Mouse (Mus musculus): Measurements from ENCODE around the gene Msln.
"Not testable (repeated sequence)": the region's sequence is repeated elsewhere in the genome, so short reads cannot be mapped to it uniquely, and the experiment has no call there.

The Msln gene

DNA sequence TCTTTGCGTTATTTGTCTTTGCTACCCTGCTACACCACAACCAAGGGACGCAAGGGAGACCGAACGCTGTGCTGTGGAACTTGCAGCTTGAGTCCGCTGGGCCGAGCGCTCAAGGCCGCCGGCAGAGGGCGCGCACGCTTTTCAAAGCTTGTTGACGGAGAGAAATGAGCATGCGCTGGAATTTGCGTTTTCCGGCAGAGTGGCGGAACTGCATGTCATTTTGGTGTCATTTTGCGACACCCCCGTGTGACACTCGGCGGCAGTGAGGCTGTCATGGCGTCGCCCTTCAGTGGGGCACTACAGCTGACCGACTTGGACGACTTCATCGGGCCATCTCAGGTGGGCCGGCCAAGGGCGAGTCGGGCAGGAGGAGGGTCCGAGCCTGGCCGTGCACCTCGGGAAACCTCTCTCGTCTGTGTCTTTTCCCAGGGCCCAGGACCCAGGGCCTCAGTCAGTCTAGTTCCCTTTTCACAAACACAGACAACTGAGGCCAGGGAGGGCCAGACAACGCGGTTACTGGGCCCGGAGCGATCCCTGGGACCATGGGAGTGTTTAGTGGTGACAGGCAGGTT, 19.5 kb upstream of the Msln start, which contains the start of gene Narfl:
Narfl (plus strand) TSS at position 228 of the 572 bp plus-strand sequence.
- DNase-seq (ENCODE audit: extremely low spot score, low spot score): peak; percentile 99

DNA sequence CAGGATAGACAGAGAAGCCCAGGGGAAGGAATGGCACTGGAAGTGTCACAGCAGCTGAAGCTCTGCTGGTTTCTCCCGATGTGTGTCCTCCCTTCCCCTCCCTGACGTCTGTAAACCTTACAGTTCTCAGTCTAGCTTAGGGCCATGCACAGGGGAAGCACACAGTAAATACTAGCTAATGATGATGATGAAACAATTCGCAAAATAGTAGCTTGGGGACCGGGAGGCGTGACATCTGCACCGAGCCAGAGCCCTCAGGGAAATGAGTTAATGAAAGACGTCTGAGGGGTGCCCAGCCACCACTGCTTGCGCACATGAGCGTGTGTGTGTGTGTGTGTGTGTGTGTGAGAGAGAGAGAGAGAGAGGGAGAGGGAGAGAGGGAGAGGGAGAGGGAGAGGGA, 15.2 kb upstream of the Msln start:
- DNase-seq (ENCODE audit: extremely low spot score, low spot score): no peak

DNA sequence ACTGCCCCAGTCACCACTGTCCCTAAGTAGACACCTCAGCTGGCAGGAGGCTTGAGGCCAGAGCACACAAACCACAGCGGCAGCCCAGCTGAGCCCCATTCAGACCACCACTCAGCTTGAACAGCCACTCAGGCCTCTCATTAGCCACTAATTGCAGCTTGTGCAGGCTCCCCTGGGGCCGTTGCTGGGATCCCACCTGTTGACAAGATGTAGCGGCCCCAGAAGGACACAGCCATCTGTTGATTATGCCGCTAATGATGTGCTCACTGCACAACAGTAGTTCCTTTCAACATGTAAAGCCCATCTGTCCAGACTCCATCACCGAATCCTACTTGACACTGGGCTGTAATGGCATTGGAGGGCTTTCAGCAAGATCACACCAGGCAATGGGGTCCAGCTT, 11.7 kb upstream of the Msln start:
- DNase-seq (ENCODE audit: extremely low spot score, low spot score): no peak

DNA sequence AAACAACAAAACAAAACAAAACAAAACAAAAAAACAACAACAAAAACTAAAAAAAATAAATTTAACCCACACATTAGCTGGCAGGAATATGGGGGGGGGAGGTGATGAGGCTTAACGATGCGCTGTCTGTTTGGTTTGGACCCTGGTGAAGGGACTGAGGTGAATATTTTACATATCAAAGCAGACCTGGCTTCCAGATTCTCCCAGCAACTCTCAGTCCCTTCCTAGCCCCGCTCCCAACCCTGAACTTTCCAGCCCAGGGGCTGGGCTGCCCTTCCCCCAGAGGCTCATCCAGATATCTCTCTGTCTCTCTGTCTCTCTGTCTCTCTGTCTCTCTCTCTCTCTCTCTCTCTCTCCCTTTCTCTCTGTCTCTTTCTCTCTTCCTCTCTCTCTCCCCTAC, 8.4 kb upstream of the Msln start:
- no peak for DNase-seq (ENCODE audit: extremely low spot score, low spot score)

GRCm38 (mm10) chr17:25761561-25761970, 7.4 kb upstream of the Msln start:
- DNase-seq (ENCODE audit: extremely low spot score, low spot score): no peak

GRCm38 (mm10) chr17:25760148-25760547, 6.0 kb upstream of the Msln start:
- no peak for DNase-seq (ENCODE audit: extremely low spot score, low spot score)

DNA sequence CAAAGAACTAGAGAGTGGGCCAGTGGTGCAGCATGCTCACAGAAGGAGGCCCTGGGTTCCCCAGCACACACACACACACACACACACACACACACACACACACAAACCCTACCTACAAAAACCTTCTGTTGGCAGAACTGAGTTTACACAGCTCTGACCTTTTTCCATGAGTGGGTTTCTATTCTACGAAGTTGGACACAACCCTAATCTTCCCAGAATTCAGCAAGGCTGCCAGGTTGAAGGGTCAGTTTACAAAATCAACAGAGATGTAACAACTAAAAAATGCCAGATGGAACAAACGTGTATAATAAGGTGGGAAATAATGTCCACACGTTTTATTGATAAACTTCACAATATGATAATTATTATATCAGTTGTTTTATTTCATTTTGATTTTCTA, 3.5 kb upstream of the Msln start:
- DNase-seq (ENCODE audit: extremely low spot score, low spot score): no peak

DNA sequence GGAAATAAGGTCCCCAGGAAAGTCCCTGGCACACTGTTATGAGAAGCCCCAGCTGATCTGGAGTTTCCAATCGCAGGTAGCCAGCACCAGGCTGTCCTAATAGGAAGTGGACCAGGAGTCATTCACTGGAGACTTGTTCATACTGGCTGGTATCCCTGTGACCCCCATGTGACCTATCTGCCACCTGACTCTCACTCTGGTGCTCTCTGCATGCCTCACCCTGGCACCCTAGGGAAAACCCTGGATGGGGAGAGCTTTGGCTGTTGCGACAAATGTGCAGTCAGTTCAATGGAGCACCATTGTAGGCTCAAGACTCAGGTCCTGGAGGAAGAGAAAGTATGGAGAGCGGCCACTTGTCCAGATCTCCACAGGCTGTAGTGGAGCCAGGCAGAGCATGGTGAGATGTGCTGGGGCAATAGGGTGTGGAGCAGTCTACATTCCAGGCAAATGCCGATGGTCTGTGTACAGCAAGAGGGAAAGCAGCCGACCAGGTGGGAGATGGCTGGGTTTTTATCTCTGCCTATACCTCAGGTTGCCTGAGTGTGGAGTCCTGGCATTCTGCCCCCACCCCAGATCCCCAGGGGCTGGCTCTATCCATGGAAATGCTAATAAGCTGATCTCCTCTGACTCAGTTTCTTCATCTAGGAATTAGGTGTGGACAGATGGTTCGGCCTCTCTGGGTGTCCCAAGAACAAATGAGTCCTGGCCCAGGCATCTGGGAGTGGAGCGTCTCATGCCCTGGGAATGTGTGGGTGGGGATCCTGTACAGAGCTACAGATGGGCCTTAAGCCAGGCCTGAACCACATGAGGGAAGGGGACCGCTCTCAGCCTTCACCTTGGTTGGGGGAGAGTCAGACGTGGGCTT, 2.4 kb upstream of the Msln start:
- DNase-seq (ENCODE audit: extremely low spot score, low spot score): no peak

- DNase-seq (ENCODE audit: extremely low spot score, low spot score): no peak
Measured at GRCm38 (mm10) chr17:25755627-25756377, 1.6 kb upstream of the Msln start.

- DNase-seq (ENCODE audit: extremely low spot score, low spot score): no peak
Measured at GRCm38 (mm10) chr17:25755086-25755485, 908 bp upstream of the Msln start.

DNA sequence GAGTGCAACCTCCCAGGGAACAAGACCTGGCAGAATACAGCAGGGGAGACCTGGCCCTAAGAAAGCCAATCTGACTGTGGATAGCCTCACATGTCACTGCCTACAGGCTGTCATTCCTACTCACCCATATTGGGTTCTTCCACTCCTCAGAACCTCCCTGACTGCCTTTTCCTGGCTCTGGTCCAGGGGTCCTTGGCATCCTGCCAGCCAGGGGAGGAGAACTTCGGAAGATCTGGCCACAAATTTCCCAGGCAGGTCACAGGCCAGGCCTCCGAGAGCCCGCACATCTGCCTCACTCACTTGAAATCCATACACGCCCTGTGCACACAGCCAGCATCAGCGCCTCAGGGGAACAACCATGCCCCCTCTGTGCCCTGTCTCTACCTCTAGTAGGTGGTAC, 2.7 kb downstream of the Msln start:
- DNase-seq (ENCODE audit: extremely low spot score, low spot score): no peak

- no peak for DNase-seq (ENCODE audit: extremely low spot score, low spot score)
Measured at GRCm38 (mm10) chr17:25749314-25749713, 4.9 kb downstream of the Msln start.

GRCm38 (mm10) chr17:25748238-25748637, 5.9 kb downstream of the Msln start:
- no peak for DNase-seq (ENCODE audit: extremely low spot score, low spot score)

DNA sequence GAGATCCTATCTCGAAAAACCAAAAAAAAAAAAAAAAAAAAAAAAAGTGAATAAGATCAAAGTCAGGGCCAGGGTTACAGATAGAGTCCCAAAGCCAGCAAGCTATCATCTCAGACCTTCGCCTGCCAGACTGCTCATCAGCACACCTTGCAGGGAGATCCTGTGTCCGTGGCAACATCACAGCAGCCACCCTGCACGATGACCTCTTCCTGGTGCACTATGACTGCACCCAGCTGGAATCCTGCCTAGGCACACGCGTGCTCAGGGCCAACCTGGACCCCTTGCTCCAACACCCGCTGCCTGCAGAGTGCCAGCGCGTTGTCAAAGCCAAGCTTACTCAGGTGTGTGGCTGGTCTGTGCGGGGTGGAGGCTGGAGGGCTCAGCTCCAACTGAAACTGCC, 9.9 kb downstream of the Msln start:
- no peak for DNase-seq (ENCODE audit: extremely low spot score, low spot score)

- no peak for DNase-seq (ENCODE audit: extremely low spot score, low spot score)
Measured at GRCm38 (mm10) chr17:25743831-25744230, 10.3 kb downstream of the Msln start.

- not testable (repeated sequence) for DNase-seq (ENCODE audit: extremely low spot score, low spot score)
Measured at GRCm38 (mm10) chr17:25741471-25741870, 12.7 kb downstream of the Msln start.

DNA sequence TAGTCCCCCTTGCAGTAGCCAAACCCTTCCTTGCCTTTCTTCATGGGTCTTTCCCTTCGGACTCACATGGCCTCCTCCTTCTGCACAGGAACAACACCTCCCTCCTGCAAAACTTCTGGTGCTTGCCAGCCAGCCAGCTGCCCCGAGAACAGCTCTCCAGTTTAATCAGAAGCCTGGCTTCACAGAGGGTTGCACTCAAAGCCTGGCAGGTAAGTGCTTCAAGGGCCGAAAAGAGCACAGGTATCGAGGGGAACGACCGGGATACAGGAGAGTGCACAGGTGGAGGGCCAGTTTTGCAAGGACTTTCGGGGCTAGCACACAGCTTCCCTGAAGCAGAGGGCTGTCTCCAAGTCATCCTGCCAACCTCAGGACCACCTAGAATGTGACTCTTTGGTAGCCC, 15.3 kb downstream of the Msln start:
- DNase-seq (ENCODE audit: extremely low spot score, low spot score): no peak

DNA sequence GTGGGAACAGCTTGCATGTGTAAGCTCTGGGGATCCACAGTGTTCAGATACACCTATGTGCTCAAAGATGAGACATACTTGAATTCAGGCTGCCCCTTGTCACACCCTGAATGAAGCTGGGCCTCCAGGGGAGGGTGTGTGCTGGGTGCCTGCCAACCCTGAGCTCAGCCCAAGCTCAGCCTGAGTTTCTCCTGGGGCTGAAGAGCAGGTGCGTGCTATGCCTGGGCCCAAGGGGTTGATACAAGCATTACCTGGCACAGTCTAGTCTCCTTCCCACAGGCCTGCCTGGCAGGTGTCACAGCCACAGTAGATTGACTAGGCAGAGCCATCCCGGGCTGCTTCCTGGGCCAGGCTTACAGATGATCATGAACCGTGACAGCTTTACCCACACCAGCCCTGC, 18.4 kb downstream of the Msln start, which contains the start of gene Mslnl:
Mslnl (plus strand) TSS at position 298 of the 400 bp plus-strand sequence.
- DNase-seq (ENCODE audit: extremely low spot score, low spot score): no peak

GRCm38 (mm10) chr17:25735246-25735645, 18.9 kb downstream of the Msln start:
- no peak for DNase-seq (ENCODE audit: extremely low spot score, low spot score)

DNA sequence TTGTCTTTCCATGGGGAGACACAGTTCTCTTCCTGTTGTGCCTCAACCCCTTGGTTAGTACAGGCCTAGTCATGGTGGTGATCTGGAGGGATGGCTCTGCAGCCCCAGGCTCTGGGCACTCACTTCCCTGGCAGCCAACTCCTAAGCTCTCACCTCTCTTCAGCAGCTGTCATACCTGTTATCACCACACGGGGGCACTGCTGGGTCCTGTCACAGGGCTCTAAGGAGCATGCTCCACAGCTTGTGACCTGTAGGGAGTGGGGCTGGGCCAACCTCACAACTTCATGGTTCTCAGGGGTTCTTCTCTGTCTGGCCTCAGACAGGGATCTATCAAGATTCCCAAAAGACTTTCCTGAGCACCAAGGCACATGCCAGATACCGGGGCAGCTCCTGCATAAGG, 22.1 kb downstream of the Msln start:
- DNase-seq (ENCODE audit: extremely low spot score, low spot score): peak; percentile 90

GRCm38 (mm10) chr17:25728009-25728270, 26.2 kb downstream of the Msln start:
- DNase-seq (ENCODE audit: extremely low spot score, low spot score): no peak

- DNase-seq (ENCODE audit: extremely low spot score, low spot score): peak; percentile 95
Measured at GRCm38 (mm10) chr17:25727265-25728008, 26.7 kb downstream of the Msln start, which contains the start of the genes Chtf18 and Rpusd1. Gene Chtf18 (minus strand): TSS chr17:25727419. Gene Rpusd1 (plus strand): TSS chr17:25727670.

All from neural tube, embryonic 10.5 days (tissue).